Mouse (Mus musculus): ENCODE data around the gene Sirt7. TPM values are rescaled to one million over a fixed set of nuclear protein-coding genes. Genes with fewer than 3 reads are reported as not detected.
A peak's percentile ranks its signal among the peaks of the same experiment; 100 is the strongest.

The Sirt7 gene
- total and polyA plus RNA-seq, 2 experiments, result 36.3 to 72.1 TPM

DNA sequence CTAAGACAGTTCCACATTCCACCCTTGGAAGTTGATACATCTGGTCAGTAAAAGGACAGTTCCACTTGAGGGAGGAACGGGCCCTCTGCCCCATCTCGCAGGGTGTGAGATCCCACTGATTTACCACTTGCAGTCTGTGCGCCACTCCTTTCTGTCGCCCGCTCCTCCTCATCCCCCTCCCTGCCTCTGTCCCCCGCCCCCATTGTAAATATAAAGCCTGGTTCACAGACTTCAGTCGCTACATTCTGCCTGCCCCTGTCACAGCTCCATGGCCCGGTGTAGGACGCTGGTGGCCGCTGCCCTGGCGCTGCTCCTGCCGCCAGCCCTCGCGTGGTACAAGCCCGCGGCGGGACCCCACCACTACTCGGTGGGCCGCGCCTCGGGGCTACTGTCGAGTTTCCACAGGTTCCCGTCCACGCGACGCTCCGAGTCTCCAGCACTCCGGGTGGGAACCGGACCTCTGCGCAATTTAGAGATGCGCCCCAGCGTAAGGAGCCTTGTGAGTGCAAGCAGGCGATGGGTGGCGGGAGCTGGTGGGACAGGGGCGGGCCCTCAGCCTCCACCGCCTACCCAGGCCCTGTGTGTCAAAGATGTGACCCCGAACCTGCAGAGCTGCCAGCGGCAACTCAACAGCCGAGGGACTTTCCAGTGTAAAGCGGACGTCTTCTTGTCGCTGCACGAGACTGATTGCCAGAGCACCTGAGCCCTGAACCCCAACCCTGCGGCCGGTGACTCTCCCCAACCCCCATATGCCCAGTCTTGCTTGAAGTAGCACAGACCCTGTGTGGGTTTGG is 16.6 kb downstream of the Sirt7 start, which contains the start of gene Npb:
TSS of gene Npb (plus strand) at position 237 of the 794 bp plus-strand sequence.
- Histone ChIP-seq H3K27me3 (ENCODE audit: control insufficient read depth, insufficient read depth, low read length) (no peaks in the 10 kb centered on the region), H3K9ac (ENCODE audit: low read depth, low read length) (peak within 1 kb of the TSS; percentile 49; the same call in 1 of the 2 replicates), H3K36me3 (ENCODE audit: control insufficient read depth, insufficient read depth, low read length) (peaks cover 24% of the 10 kb centered on the region), H3K79me2 (ENCODE audit: control insufficient read depth, insufficient read depth, low read length) (no peaks in the 10 kb centered on the region), H3K27ac (replicated peaks; ENCODE audit: insufficient read depth, low read depth, low read length) (peak within 1 kb of the TSS; percentile 24), H3K4me3 (ENCODE audit: insufficient read depth, low read depth, low read length) (no peak within 1 kb of the TSS), H3K4me1 (ENCODE audit: control insufficient read depth, insufficient read depth, low read length) (peaks cover 7% of the 10 kb centered on the region; the same call in 1 of the 2 replicates)
- peak; percentile 63 for DNase-seq (ENCODE audit: extremely low read depth, low read depth, low spot score)
- WGBS, result 12% methylated on average over 45 of the region's 45 CpGs
- TF ChIP-seq POLR2A (IDR thresholded peaks at IDR 0.05; ENCODE audit: extremely low read depth, insufficient read depth, low read length) (0 out of 2 replicates have a peak, but pooled peaks have one; percentile 26), CTCF (IDR thresholded peaks at IDR 0.05; ENCODE audit: low read depth, low read length) (peak; percentile 3; the same call in 1 of the 2 replicates)

DNA sequence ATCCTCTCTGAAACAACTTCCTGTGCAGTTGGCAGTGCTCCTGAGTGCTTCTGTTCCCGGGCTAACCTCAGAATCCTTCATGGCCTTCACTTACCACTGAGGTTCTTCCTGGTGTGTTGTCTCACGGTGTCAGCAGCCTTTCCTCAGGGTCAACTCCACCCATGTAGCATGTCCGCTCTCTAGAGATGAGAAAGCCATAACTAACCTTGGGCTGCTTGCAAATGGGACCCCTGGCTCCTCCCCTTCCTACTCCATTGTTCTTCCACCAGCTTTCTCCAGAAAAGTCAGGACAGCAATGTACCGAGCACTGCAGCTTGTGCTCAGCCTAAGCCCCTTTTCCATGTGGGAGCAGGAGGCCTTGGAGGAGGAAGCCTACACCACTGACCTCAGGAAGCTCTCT is 18.3 kb downstream of the Sirt7 start:
- H3K27ac ChIP-seq (replicated peaks; ENCODE audit: insufficient read depth, low read depth, low read length), result no peak overlapping the region
- 74% methylated on average over 4 of the region's 4 CpGs for WGBS
- DNase-seq (ENCODE audit: extremely low read depth, low read depth, low spot score), result no peak

DNA sequence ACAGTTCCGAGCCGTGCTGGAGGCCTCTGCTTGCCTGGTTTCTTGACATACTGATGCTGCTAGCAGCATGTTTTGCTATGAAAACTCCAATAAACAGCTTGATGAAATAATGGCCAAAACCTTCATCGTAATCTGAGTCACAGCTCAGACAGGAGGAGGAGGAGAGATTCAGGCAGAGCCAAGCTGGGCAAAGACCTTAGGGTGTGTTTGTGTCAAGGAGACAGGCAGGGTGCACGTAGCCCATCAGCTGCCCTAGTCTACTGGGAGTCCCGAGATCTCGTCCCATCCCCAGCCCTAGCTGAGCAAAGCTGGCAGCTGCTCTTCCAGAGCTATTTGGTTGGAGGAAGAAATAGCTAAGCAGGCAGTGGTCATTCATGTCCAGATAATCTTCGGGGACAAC is 19.4 kb downstream of the Sirt7 start:
- WGBS, result 90% methylated on average over 7 of the region's 7 CpGs
- Histone ChIP-seq H3K36me3 (ENCODE audit: control insufficient read depth, insufficient read depth, low read length) (peaks cover 4% of the 10 kb centered on the region; the same call in 1 of the 2 replicates), H3K27ac (replicated peaks; ENCODE audit: insufficient read depth, low read depth, low read length) (no peak overlapping the region), H3K9ac (ENCODE audit: low read depth, low read length) (no peak overlapping the region), H3K4me3 (ENCODE audit: insufficient read depth, low read depth, low read length) (no peak overlapping the region), H3K79me2 (ENCODE audit: control insufficient read depth, insufficient read depth, low read length) (no peaks in the 10 kb centered on the region), H3K4me1 (ENCODE audit: control insufficient read depth, insufficient read depth, low read length) (0 out of 2 replicates have a peak, but pooled peaks cover 3% of the 10 kb centered on the region), H3K27me3 (ENCODE audit: control insufficient read depth, insufficient read depth, low read length) (no peaks in the 10 kb centered on the region)
- no peak for TF ChIP-seq CTCF (IDR thresholded peaks at IDR 0.05; ENCODE audit: low read depth, low read length)
- no peak for TF ChIP-seq POLR2A (IDR thresholded peaks at IDR 0.05; ENCODE audit: extremely low read depth, insufficient read depth, low read length)
- DNase-seq (ENCODE audit: extremely low read depth, low read depth, low spot score), result no peak

More for the DNA sequence above, 18.3 kb downstream of the Sirt7 start:
- H3K4me3 ChIP-seq (ENCODE audit: insufficient read depth, low read depth, low read length), result no peak overlapping the region
- no peak overlapping the region for H3K9ac ChIP-seq (ENCODE audit: low read depth, low read length)
- 0 out of 2 replicates have a peak, but pooled peaks cover 3% of the 10 kb centered on the region for H3K4me1 ChIP-seq (ENCODE audit: control insufficient read depth, insufficient read depth, low read length)
- peaks cover 13% of the 10 kb centered on the region for H3K36me3 ChIP-seq (ENCODE audit: control insufficient read depth, insufficient read depth, low read length)
- no peak for TF ChIP-seq CTCF (IDR thresholded peaks at IDR 0.05; ENCODE audit: low read depth, low read length)
- no peak for TF ChIP-seq POLR2A (IDR thresholded peaks at IDR 0.05; ENCODE audit: extremely low read depth, insufficient read depth, low read length)
- no peaks in the 10 kb centered on the region for H3K79me2 ChIP-seq (ENCODE audit: control insufficient read depth, insufficient read depth, low read length)
- no peaks in the 10 kb centered on the region for H3K27me3 ChIP-seq (ENCODE audit: control insufficient read depth, insufficient read depth, low read length)

DNA sequence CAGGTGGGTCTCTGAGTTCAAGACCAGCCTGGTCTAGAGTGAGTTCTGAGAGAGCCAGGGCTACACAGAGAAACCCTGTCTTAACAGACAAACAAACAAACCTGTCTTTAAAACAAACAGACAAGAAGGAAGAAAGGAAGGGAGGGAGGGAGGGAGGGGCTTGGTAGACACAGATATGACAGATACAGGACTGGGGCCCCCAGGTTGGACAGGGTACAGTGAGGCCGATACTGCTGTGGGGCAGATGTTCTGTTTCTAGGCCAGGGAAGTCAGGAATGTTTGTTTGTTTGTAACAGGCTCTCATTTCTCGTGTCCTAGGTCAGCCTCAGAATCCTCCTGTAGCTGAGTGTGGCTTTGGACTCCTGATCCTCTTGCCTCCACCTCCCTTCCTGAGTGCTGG is 21.5 kb downstream of the Sirt7 start:
- DNase-seq (ENCODE audit: extremely low read depth, low read depth, low spot score), result no peak
- Histone ChIP-seq H3K79me2 (ENCODE audit: control insufficient read depth, insufficient read depth, low read length) (no peaks in the 10 kb centered on the region), H3K36me3 (ENCODE audit: control insufficient read depth, insufficient read depth, low read length) (peaks cover 3% of the 10 kb centered on the region; the same call in 1 of the 2 replicates), H3K9ac (ENCODE audit: low read depth, low read length) (no peak overlapping the region), H3K27me3 (ENCODE audit: control insufficient read depth, insufficient read depth, low read length) (no peaks in the 10 kb centered on the region), H3K27ac (replicated peaks; ENCODE audit: insufficient read depth, low read depth, low read length) (no peak overlapping the region), H3K4me3 (ENCODE audit: insufficient read depth, low read depth, low read length) (no peak overlapping the region), H3K4me1 (ENCODE audit: control insufficient read depth, insufficient read depth, low read length) (peaks cover 5% of the 10 kb centered on the region; the same call in 1 of the 2 replicates)
- TF ChIP-seq POLR2A (IDR thresholded peaks at IDR 0.05; ENCODE audit: extremely low read depth, insufficient read depth, low read length) (no peak), CTCF (IDR thresholded peaks at IDR 0.05; ENCODE audit: low read depth, low read length) (no peak)
- WGBS, result 83% methylated on average over 2 of the region's 2 CpGs

DNA sequence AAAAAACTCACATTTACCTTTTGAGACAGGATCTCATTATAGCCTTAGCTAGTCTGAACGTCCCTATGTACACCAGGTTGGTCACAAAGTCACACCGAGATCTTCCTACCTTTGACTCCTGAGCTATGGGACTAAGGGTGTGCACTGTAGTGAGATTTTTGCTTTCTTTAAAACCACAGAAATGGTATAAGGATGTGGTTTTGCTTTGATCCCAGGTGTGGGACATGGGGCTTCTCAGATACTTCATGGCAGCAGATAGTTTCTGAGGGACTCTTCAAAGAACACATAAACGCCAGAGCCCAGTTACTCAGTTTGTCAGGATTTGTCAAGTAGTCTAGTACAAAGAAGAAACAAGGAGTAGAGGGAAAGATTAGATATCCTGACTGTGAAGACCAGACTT is 24.3 kb downstream of the Sirt7 start:
- 94% methylated on average over 3 of the region's 3 CpGs for WGBS
- Histone ChIP-seq H3K27ac (replicated peaks; ENCODE audit: insufficient read depth, low read depth, low read length) (no peak overlapping the region), H3K36me3 (ENCODE audit: control insufficient read depth, insufficient read depth, low read length) (peaks cover 9% of the 10 kb centered on the region), H3K9ac (ENCODE audit: low read depth, low read length) (no peak overlapping the region), H3K79me2 (ENCODE audit: control insufficient read depth, insufficient read depth, low read length) (peaks cover 13% of the 10 kb centered on the region; the same call in 1 of the 2 replicates), H3K4me1 (ENCODE audit: control insufficient read depth, insufficient read depth, low read length) (peaks cover 11% of the 10 kb centered on the region), H3K4me3 (ENCODE audit: insufficient read depth, low read depth, low read length) (no peak overlapping the region), H3K27me3 (ENCODE audit: control insufficient read depth, insufficient read depth, low read length) (no peaks in the 10 kb centered on the region)
- no peak for DNase-seq (ENCODE audit: extremely low read depth, low read depth, low spot score)
- TF ChIP-seq CTCF (IDR thresholded peaks at IDR 0.05; ENCODE audit: low read depth, low read length), result no peak
- TF ChIP-seq POLR2A (IDR thresholded peaks at IDR 0.05; ENCODE audit: extremely low read depth, insufficient read depth, low read length), result no peak
